Mouse (Mus musculus) CH12F3 (cell line): ENCODE data around the gene Drc7.
"Not testable (repeated sequence)": the region's sequence is repeated elsewhere in the genome, so short reads cannot be mapped to it uniquely, and the experiment has no call there.

Experiments used
- in situ Hi-C: fragments of 300-500 bp; cut with MboI; formaldehyde crosslinking; loops from 2 replicates; pipeline ENCODE4 v1.14.3; 2020; ENCODE audit warnings: low sequenced_read_pairs

Gene Drc7

DNA sequence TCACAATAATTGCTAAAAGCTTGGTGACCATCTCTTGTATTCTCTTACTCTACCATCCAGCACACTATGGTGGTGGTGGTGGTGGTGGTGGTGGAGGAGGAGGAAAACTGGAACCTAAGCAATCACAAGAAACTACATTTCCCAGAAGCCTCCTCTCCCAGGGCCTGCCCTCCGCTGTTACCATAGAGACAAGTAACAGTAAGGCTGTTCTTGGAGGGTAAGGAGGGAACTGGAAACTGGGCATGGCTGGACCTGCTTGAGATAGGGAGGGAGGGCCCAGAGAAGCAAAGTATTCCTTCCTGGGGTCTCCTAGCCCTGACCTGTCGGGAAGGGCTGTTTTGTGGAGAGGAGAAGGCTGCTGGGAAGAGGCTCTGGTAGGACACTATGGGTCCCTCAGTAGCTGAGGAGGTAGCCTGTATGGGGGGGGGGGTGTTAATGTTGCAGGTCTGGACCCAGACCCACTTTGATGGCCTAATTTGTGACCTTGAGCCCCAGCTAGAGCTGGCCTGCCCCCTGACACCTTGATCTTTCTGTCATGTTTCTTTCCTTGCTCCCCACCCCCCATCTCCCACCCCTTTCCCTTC is at the start of gene Drc7:
Drc7 (plus strand) TSS at position 177 of the 584 bp plus-strand sequence.
- in situ Hi-C loops, result no loop called here

GRCm38 (mm10) chr8:95012442-95012919 is 42.4 kb upstream of the Drc7 start:
- in situ Hi-C loops, result no loop called here

DNA sequence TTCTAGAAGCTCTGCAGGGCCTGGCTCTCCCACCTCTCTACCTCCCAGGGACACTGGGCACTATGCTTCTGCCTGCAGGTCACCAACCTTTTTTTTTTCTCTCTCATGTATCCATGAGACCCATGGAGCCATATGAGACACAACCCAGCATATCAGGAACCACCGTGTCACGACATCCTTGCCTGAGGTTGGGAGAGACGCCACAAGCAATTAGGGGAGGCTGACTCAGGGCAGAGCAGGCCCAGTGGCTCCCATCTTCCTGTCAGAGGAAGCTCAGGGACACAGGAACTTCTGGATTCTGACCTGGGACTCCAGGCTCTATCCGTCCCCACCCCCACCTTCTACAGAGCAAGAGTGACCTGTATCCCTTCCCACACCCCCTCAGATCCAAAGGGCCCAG is 39.0 kb upstream of the Drc7 start:
- in situ Hi-C loops, result no loop called here

GRCm38 (mm10) chr8:95016684-95017083 is 38.2 kb upstream of the Drc7 start:
- in situ Hi-C loops, result no loop called here

GRCm38 (mm10) chr8:95017451-95017850 is 37.5 kb upstream of the Drc7 start, which contains the start of gene Adgrg3:
Gene Adgrg3, plus strand, starts transcription at chr8:95017692.
- in situ Hi-C loops, result no loop called here

GRCm38 (mm10) chr8:95017969-95018635 is 36.8 kb upstream of the Drc7 start:
- in situ Hi-C loops, result no loop called here

DNA sequence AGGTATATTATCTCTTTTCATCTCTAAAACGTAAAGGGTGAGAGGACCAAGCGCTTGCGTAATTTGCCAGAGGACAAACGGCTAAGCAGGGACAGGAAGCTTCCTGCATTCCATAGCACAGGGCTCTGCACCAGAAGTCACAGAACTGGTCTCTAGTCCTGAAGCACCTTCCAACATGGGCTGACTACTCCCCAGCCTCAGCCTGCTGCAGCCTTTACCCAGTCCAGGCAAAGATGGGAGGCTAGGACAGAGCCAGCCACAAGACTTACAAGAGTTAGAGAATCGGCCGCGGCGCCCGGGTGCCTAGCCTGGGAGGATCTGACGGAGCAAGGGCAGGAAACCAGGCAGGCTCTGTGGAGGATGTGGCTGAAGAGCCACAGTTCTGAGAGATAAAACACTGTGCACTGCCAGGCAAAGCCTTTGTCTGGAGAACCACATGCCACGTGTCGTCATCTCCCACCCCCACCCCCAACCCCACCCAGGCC is 34.6 kb upstream of the Drc7 start:
- in situ Hi-C loops, result no loop called here

DNA sequence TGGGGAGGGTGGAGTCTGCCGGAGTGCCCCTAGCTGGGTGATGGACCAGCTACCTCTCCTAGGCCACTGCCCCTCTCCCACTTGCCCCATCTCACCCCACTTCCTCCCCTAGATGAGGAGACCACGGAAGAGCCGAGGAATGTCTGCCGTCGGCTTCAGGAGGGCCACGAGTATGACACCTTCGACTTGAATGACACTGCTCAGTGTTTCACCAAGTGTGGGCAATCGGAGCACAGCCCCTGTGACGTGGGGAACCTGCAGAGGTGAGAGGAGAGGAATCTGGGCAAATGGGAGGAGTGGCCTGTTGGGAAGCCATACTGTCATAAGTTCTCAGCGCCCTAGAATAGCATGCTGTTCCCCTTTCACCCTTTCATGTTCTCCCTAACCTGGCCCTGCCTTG is 34.1 kb upstream of the Drc7 start:
- in situ Hi-C loops, result no loop called here

DNA sequence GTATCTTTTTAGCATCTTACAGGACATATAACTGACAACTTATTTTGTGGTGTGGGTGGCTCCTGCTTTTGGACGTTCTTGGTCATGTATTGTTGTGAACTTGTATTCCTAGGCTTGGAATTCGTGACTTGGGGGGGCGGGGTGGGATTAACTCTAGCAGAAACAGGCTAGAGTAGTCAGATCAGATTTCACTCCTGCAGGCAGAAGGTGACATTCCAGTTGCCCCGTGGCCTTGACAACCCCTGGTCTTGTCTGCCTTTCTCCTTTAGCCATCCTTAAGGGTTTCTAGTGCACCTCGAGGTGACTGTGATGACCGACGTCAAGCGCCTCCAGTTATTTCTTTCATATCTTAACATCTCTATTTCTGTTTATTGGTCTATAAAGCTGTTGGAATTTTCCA is 31.7 kb upstream of the Drc7 start:
- in situ Hi-C loops, result no loop called here

GRCm38 (mm10) chr8:95024387-95024786 is 30.5 kb upstream of the Drc7 start:
- in situ Hi-C loops, result no loop called here

DNA sequence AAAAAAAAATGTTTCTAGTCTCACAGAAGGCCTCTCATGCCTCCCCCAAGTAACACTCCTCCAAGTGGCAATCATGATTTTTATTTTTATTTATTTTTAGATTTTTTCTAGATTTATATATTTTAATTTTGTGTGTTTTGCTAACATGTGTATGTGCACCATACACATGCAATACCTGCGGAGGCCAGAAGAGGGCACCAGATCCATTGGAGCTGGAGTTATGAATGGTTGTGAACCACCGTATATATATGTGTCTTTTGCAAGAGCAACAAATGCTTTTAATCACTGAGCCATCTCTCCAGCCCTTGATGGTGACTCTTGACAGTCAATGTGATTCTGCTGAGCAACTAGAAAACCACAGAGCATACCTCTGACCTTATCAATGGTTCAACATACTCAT is 29.5 kb upstream of the Drc7 start:
- in situ Hi-C loops, result no loop called here

DNA sequence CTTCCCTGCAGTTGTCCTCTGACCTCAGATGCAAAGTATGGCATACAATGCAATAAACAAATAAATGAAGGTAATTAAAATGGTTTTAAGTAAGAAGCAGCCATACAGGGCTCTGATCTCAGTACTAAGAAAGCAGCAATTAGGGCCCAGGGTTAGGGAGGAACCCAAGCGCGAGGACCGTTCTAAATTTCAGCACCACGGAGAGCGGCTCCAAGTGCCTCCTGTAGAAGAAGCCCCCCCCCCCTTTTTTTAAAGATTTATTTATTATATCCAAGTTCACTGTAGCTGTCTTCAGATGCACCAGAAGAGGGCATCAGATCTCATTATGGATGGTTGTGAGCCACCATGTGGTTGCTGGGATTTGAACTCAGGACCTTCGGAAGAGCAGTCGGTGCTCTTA is 26.5 kb upstream of the Drc7 start:
- in situ Hi-C loops, result not testable (repeated sequence)

GRCm38 (mm10) chr8:95037106-95037925 is 17.6 kb upstream of the Drc7 start:
- in situ Hi-C loops, result no loop called here

DNA sequence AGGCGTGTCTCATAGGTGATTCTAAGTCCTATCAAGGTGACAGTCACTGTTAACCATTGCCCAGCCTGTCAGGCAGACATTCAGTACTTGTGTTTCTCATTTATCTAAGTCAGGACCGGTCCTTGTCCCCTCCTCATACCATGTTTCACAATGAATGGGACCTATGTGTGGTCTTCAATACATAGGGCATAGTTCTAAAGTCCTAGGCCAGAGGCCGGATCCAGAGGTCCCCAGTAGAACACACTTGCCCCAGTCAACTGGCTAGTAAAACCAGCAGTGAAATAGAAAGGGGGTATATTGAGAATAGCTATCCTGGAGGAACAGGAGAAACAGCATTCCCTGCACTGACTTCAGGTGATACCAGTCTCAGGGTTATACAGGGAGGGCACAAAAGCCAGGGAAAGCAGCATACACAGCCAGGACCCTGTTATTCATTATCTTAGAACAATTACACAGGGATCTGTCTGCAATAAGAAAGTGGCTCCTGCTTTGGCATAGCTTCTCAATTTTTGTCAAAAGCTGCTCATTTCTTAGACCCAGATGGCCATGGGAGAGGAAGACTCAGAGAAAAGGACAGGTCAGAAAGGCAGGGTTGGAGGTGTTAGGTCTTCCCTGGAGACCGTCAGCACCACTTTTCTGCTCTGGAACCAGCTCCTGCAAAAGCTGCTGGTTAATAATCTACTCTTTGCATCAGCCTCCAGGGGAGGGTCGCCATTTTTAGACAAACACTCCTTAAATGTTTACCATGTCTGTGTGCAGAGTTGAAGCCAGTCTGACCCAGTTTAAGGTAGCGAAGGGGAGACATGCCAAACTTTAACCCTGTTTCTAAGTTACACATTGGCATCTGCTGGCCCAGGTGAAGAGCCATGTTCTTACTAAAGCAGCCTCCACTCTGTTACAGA is 12.8 kb upstream of the Drc7 start:
- in situ Hi-C loops, result no loop called here

DNA sequence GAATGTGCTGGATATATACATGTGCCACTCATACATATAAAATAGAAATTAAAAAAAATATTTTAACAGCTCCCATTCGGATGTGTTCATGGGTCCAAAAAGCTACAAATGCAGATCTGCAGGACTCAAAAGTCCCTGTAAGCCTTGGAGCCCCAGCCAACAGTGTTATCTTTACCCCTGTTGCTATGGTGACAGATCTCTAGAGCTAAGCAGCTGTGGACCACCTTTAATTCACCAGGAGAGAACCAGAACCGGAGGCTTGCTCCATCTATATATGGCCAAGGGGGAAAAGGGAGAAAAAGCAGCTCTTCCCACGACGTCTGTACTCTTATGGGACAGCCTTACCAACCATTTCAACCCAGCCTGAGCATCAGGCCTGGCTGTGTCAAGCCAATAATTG is 10.1 kb upstream of the Drc7 start:
- in situ Hi-C loops, result no loop called here

GRCm38 (mm10) chr8:95046982-95047381 is 7.9 kb upstream of the Drc7 start:
- in situ Hi-C loops, result no loop called here

- in situ Hi-C loops, result no loop called here
Measured at GRCm38 (mm10) chr8:95047884-95048680, 6.8 kb upstream of the Drc7 start.

DNA sequence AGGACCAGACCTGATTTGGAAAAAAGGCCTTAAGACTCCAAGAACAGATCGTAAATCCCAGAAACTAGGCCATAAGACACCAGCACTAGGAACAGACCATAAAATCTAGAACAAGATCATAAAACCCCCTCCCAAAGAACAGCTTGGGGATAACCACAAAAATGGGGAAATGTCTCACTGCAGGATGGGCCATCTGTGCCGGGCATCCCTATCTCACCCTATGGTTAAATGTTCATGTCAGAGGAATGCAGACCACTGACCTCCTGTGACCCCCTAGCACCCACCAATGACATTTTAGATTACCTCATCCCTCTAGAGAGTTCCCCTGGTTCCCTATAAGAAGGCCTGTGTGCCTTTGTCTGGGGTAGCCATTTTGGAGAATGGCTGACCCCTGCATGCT is 5.3 kb upstream of the Drc7 start:
- in situ Hi-C loops, result no loop called here

DNA sequence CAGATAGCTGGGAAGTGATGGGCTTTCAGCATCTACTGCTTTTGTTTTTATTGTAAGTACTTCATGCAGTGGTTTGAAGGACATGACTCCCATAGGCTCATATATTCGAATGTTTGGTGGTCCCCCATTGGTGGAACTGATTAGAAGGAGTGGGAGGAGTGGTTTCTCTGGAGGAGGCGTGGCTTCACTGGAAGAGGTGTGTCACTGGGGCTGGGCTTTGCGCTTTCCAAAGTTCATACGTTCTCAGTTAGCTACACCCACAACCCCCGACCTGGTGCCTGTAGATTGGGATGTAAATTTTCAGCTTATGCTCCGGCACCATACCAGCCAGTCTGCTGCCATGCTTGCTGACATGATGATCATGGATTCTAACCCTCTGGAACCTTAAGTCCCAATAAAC is 465 bp upstream of the Drc7 start:
- in situ Hi-C loops, result no loop called here

GRCm38 (mm10) chr8:95056414-95056813 is 1.5 kb downstream of the Drc7 start:
- in situ Hi-C loops, result no loop called here
